Mouse (Mus musculus) testis, adult 2 months (tissue): Measurements from ENCODE around the gene Stac3.

Experiments
- CTCF ChIP-seq: fragments of 200-500 bp; IDR thresholded peaks from 2 replicates; pipeline ENCODE4 v1.5.1; 2012; ENCODE audit warnings: low read depth, mild to moderate bottlenecking, inconsistent platforms, low read length, moderate library complexity; ENCODE audit not compliant: control insufficient read depth, insufficient read depth, insufficient replicate concordance
- POLR2A ChIP-seq: fragments of 200-500 bp; IDR thresholded peaks from 2 replicates; pipeline ENCODE4 v1.6.1; 2012; ENCODE audit warnings: low read depth, mild to moderate bottlenecking, inconsistent platforms, low read length, moderate library complexity; ENCODE audit not compliant: control insufficient read depth

DNA sequence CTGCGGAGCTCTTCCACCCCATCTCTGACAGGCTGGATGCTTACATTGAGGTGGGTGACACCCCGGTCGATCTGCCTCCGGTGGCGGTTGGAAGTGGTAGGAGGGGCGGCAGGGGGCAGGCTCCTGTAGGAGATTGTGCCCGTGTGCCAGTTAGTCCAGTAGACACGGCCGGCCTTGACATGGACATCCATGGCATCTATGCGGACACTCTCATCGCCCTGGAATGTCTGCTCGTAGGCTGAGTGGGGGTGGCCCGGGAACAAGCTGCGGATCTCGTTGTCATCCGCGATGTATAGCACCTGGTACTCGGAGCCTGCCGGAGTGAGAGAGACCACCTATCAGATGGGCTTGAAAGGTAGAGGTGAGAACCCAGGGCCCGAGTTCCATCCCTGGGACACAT, 42.9 kb downstream of the Stac3 start:
- TF ChIP-seq POLR2A (no peak), CTCF (no peak)
